Mouse (Mus musculus) thymus, adult 2 months (tissue): ENCODE measurements at regions not wholly inside any gene's neighbourhood (a gene's known extent, or its start where the extent isn't known, plus 50 kb on each side); places are given as distances from the start of the nearest gene placed in this dataset.

Experiments
- DNase-seq: peaks from one replicate; pipeline ENCODE4 v3.0.0; 2021
- H3K27ac ChIP-seq: fragments of 200-500 bp; 2 replicates; pipeline ENCODE4 v1.5.1; 2012; ENCODE audit warnings: low read length, control low read depth; ENCODE audit not compliant: control insufficient read depth, insufficient read depth
- H3K27me3 ChIP-seq: fragments of 200-500 bp; 2 replicates; pipeline ENCODE4 v1.6.1; 2012; ENCODE audit warnings: mild to moderate bottlenecking, low read length, moderate library complexity, mixed read lengths; ENCODE audit not compliant: control insufficient read depth, insufficient read depth
- H3K36me3 ChIP-seq: fragments of 200-500 bp; 2 replicates; pipeline ENCODE4 v1.6.1; 2012; ENCODE audit warnings: mild to moderate bottlenecking, low read length, moderate library complexity; ENCODE audit not compliant: control insufficient read depth, insufficient read depth
- H3K4me1 ChIP-seq: fragments of 200-500 bp; replicated peaks from 2 replicates; pipeline ENCODE4 v1.6.1; 2012; ENCODE audit warnings: low read length; ENCODE audit not compliant: control insufficient read depth, insufficient read depth
- H3K4me3 ChIP-seq: fragments of 200-500 bp; 2 replicates; pipeline ENCODE4 v1.5.1; 2012; ENCODE audit warnings: mild to moderate bottlenecking, low read length, control low read depth, moderate library complexity; ENCODE audit not compliant: control insufficient read depth, insufficient read depth
- CTCF ChIP-seq: fragments of 200-500 bp; IDR thresholded peaks from 2 replicates; pipeline ENCODE4 v1.5.1; 2012; ENCODE audit warnings: mild to moderate bottlenecking, control low read depth, low read length, moderate library complexity, borderline replicate concordance; ENCODE audit not compliant: control insufficient read depth, poor library complexity, insufficient read depth; ENCODE audit errors: extremely low read depth
- POLR2A ChIP-seq: fragments of 200-500 bp; IDR thresholded peaks from 2 replicates; pipeline ENCODE4 v1.6.1; 2012; ENCODE audit warnings: mild to moderate bottlenecking, low read length, control low read depth, moderate library complexity; ENCODE audit not compliant: control insufficient read depth, poor library complexity, insufficient read depth; ENCODE audit errors: extremely low read depth
- WGBS: fragments of 180-500 bp; shearing (Covaris S2); methylation state at CpG from one replicate; pipeline ENCODE4 v1.1.7; 2018; 5-methylcytosine and 5-hydroxymethylcytosine counted together

- TF ChIP-seq CTCF (no peak), POLR2A (no peak)
- H3K4me3 ChIP-seq: no peak overlapping the region
- no peaks in the 10 kb centered on the region for H3K36me3 ChIP-seq
- H3K27ac ChIP-seq: no peak overlapping the region
- H3K4me1 ChIP-seq: no peaks in the 10 kb centered on the region
- H3K27me3 ChIP-seq: no peaks in the 10 kb centered on the region
- no peak for DNase-seq
- WGBS: 92% methylated on average over 3 of the region's 3 CpGs
Observed at GRCm38 (mm10) chr17:64991262-64991661, 155.4 kb upstream of the 4930583I09Rik start.

GRCm38 (mm10) chr17:64984276-64985011 lies 148.6 kb upstream of the 4930583I09Rik start:
- Histone ChIP-seq H3K36me3 (no peaks in the 10 kb centered on the region), H3K27me3 (no peaks in the 10 kb centered on the region), H3K4me3 (no peak overlapping the region), H3K27ac (no peak overlapping the region), H3K4me1 (no peaks in the 10 kb centered on the region)
- no peak for DNase-seq
- TF ChIP-seq POLR2A (no peak), CTCF (no peak)
- WGBS: 50% methylated on average over 14 of the region's 14 CpGs

GRCm38 (mm10) chr17:64983480-64983879 lies 147.6 kb upstream of the 4930583I09Rik start:
- Histone ChIP-seq H3K4me1 (no peaks in the 10 kb centered on the region), H3K36me3 (no peaks in the 10 kb centered on the region), H3K4me3 (no peak overlapping the region), H3K27ac (no peak overlapping the region), H3K27me3 (no peaks in the 10 kb centered on the region)
- no peak for TF ChIP-seq CTCF
- TF ChIP-seq POLR2A: no peak
- no peak for DNase-seq
- 88% methylated on average over 2 of the region's 2 CpGs for WGBS

- DNase-seq: no peak
- Histone ChIP-seq H3K36me3 (no peaks in the 10 kb centered on the region), H3K4me1 (no peaks in the 10 kb centered on the region), H3K27ac (no peak overlapping the region), H3K4me3 (no peak overlapping the region), H3K27me3 (no peaks in the 10 kb centered on the region)
- TF ChIP-seq CTCF (no peak), POLR2A (no peak)
- 89% methylated on average over 4 of the region's 4 CpGs for WGBS
Observed at GRCm38 (mm10) chr17:64964153-64964552, 128.3 kb upstream of the 4930583I09Rik start.

- no peaks in the 10 kb centered on the region for H3K27me3 ChIP-seq
- DNase-seq: no peak
- 87% methylated on average over 2 of the region's 2 CpGs for WGBS
Observed at GRCm38 (mm10) chr17:64961887-64962286, 126.0 kb upstream of the 4930583I09Rik start.

GRCm38 (mm10) chr17:64957495-64957894 lies 121.6 kb upstream of the 4930583I09Rik start:
- DNase-seq: no peak
- Histone ChIP-seq H3K4me3 (no peak overlapping the region), H3K4me1 (no peaks in the 10 kb centered on the region), H3K27ac (no peak overlapping the region), H3K27me3 (no peaks in the 10 kb centered on the region), H3K36me3 (no peaks in the 10 kb centered on the region)
- 92% methylated on average over 9 of the region's 9 CpGs for WGBS
- TF ChIP-seq CTCF (no peak), POLR2A (no peak)

More at GRCm38 (mm10) chr17:64961887-64962286, 126.0 kb upstream of the 4930583I09Rik start:
- H3K36me3 ChIP-seq: no peaks in the 10 kb centered on the region
- no peaks in the 10 kb centered on the region for H3K4me1 ChIP-seq
- H3K4me3 ChIP-seq: no peak overlapping the region
- TF ChIP-seq CTCF (no peak), POLR2A (no peak)
- no peak overlapping the region for H3K27ac ChIP-seq
